Mouse (Mus musculus): ENCODE data around the gene Dcaf8. TPM values are rescaled to one million over a fixed set of nuclear protein-coding genes. Genes with fewer than 3 reads are reported as not detected.

Dcaf8 gene
- polyA plus RNA-seq, 2 experiments = 34.6 to 36.2 TPM

DNA sequence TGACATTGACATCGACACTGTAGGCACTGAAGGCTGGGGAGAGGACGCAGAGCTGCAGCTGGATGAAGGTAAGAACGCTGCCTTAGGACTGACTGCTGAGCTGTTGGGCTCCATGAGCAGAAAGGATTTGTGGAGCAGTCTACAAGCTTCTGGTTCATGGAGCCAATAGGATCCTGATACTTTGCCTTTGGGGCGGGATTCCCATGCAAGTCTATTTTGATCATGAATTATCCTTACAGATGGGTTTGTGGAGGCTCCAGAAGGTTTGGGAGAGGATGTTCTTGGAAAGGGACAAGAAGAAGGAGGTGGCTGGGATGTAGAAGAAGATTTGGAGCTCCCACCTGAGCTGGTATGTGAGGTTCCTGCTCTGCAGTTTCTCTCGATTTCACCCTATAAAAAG lies 30.9 kb upstream of the Dcaf8 start:
- no peak overlapping the region for H3K4me3 ChIP-seq (ENCODE audit: insufficient read depth in 1 of 2, low read depth in 2 of 2, low read length in 2 of 2)
- WGBS (ENCODE audit: insufficient replicate concordance) = 82% methylated on average over 5 of the region's 5 CpGs
- TF ChIP-seq EP300 (IDR thresholded peaks at IDR 0.05; ENCODE audit: low read depth) = no peak
- no peak for TF ChIP-seq CTCF (IDR thresholded peaks at IDR 0.05; ENCODE audit: low read depth)
- ATAC-seq (ENCODE audit: insufficient read depth) (no peak), DNase-seq (ENCODE audit: low read depth in 3 of 3, low spot score in 3 of 3) (no peak)
- no peaks in the 10 kb centered on the region for H3K4me1 ChIP-seq (replicated peaks; ENCODE audit: control insufficient read depth in 2 of 2, insufficient read depth in 2 of 2, low read length in 1 of 2)
- peaks cover 84% of the 10 kb centered on the region for H3K36me3 ChIP-seq (replicated peaks; ENCODE audit: control insufficient read depth, insufficient read depth, low read depth)
- no peak overlapping the region for H3K9ac ChIP-seq (replicated peaks)
- H3K27ac ChIP-seq = no peak overlapping the region
- no peaks in the 10 kb centered on the region for H3K9me3 ChIP-seq (ENCODE audit: control insufficient read depth, low read length)
- no peaks in the 10 kb centered on the region for H3K27me3 ChIP-seq (ENCODE audit: control insufficient read depth, insufficient read depth, low read length)
- H3K4me2 ChIP-seq (ENCODE audit: low read depth) = no peak overlapping the region

GRCm38 (mm10) chr1:172119100-172119499 lies 28.8 kb upstream of the Dcaf8 start:
- Histone ChIP-seq H3K9me3 (ENCODE audit: control insufficient read depth, low read length) (no peaks in the 10 kb centered on the region), H3K4me1 (replicated peaks; ENCODE audit: control insufficient read depth in 2 of 2, insufficient read depth in 2 of 2, low read length in 1 of 2) (no peaks in the 10 kb centered on the region), H3K4me3 (ENCODE audit: insufficient read depth in 1 of 2, low read depth in 2 of 2, low read length in 2 of 2) (no peak overlapping the region), H3K27ac (no peak overlapping the region), H3K36me3 (replicated peaks; ENCODE audit: control insufficient read depth, insufficient read depth, low read depth) (peaks cover 69% of the 10 kb centered on the region), H3K4me2 (ENCODE audit: low read depth) (no peak overlapping the region), H3K9ac (replicated peaks) (no peak overlapping the region), H3K27me3 (ENCODE audit: control insufficient read depth, insufficient read depth, low read length) (no peaks in the 10 kb centered on the region)
- DNase-seq (ENCODE audit: low read depth in 3 of 3, low spot score in 3 of 3) (no peak), ATAC-seq (ENCODE audit: insufficient read depth) (no peak)
- TF ChIP-seq EP300 (IDR thresholded peaks at IDR 0.05; ENCODE audit: low read depth) (no peak), CTCF (IDR thresholded peaks at IDR 0.05; ENCODE audit: low read depth) (no peak)
- 59% methylated on average over 6 of the region's 6 CpGs for WGBS (ENCODE audit: insufficient replicate concordance)

- DNase-seq (ENCODE audit: low read depth in 3 of 3, low spot score in 3 of 3) (peak in 1 of 3 experiments; percentile 20), ATAC-seq (ENCODE audit: insufficient read depth) (no peak)
- Histone ChIP-seq H3K27me3 (ENCODE audit: control insufficient read depth, insufficient read depth, low read length) (no peaks in the 10 kb centered on the region), H3K36me3 (replicated peaks; ENCODE audit: control insufficient read depth, insufficient read depth, low read depth) (peaks cover 62% of the 10 kb centered on the region), H3K9ac (replicated peaks) (no peak overlapping the region), H3K4me3 (ENCODE audit: insufficient read depth in 1 of 2, low read depth in 2 of 2, low read length in 2 of 2) (no peak overlapping the region), H3K9me3 (ENCODE audit: control insufficient read depth, low read length) (no peaks in the 10 kb centered on the region), H3K27ac (no peak overlapping the region), H3K4me2 (ENCODE audit: low read depth) (no peak overlapping the region), H3K4me1 (replicated peaks; ENCODE audit: control insufficient read depth in 2 of 2, insufficient read depth in 2 of 2, low read length in 1 of 2) (no peaks in the 10 kb centered on the region)
- TF ChIP-seq CTCF (IDR thresholded peaks at IDR 0.05; ENCODE audit: low read depth) = peak; percentile 82
- TF ChIP-seq EP300 (IDR thresholded peaks at IDR 0.05; ENCODE audit: low read depth) = no peak
- WGBS (ENCODE audit: insufficient replicate concordance) = 53% methylated on average over 3 of the region's 3 CpGs
These were observed 28.2 kb upstream of the Dcaf8 start for GRCm38 (mm10) chr1:172119720-172120119.

- Histone ChIP-seq H3K4me2 (ENCODE audit: low read depth) (no peak overlapping the region), H3K9ac (replicated peaks) (no peak overlapping the region), H3K4me3 (ENCODE audit: insufficient read depth in 1 of 2, low read depth in 2 of 2, low read length in 2 of 2) (no peak overlapping the region), H3K27me3 (ENCODE audit: control insufficient read depth, insufficient read depth, low read length) (no peaks in the 10 kb centered on the region), H3K9me3 (ENCODE audit: control insufficient read depth, low read length) (no peaks in the 10 kb centered on the region), H3K27ac (no peak overlapping the region), H3K4me1 (replicated peaks; ENCODE audit: control insufficient read depth in 2 of 2, insufficient read depth in 2 of 2, low read length in 1 of 2) (peaks cover 4 to 10% of the 10 kb centered on the region in 2 experiments), H3K36me3 (replicated peaks; ENCODE audit: control insufficient read depth, insufficient read depth, low read depth) (peaks cover 38% of the 10 kb centered on the region)
- TF ChIP-seq EP300 (IDR thresholded peaks at IDR 0.05; ENCODE audit: low read depth) = no peak
- TF ChIP-seq CTCF (IDR thresholded peaks at IDR 0.05; ENCODE audit: low read depth) = no peak
- no peak for ATAC-seq (ENCODE audit: insufficient read depth)
- no peak for DNase-seq (ENCODE audit: low read depth in 3 of 3, low spot score in 3 of 3)
- WGBS (ENCODE audit: insufficient replicate concordance) = 70% methylated on average over 2 of the region's 2 CpGs
These were observed 25.2 kb upstream of the Dcaf8 start for GRCm38 (mm10) chr1:172122671-172123070.

GRCm38 (mm10) chr1:172124572-172124971 lies 23.3 kb upstream of the Dcaf8 start:
- DNase-seq (ENCODE audit: low read depth in 3 of 3, low spot score in 3 of 3) = no peak
- H3K9ac ChIP-seq (replicated peaks) = no peak overlapping the region
- no peaks in the 10 kb centered on the region for H3K9me3 ChIP-seq (ENCODE audit: control insufficient read depth, low read length)
- H3K27me3 ChIP-seq (ENCODE audit: control insufficient read depth, insufficient read depth, low read length) = no peaks in the 10 kb centered on the region
- H3K4me1 ChIP-seq (replicated peaks; ENCODE audit: control insufficient read depth in 2 of 2, insufficient read depth in 2 of 2, low read length in 1 of 2) = peaks cover 6 to 12% of the 10 kb centered on the region in 2 experiments
- H3K36me3 ChIP-seq (replicated peaks; ENCODE audit: control insufficient read depth, insufficient read depth, low read depth) = peaks cover 21% of the 10 kb centered on the region
- no peak overlapping the region for H3K4me2 ChIP-seq (ENCODE audit: low read depth)
- H3K4me3 ChIP-seq (ENCODE audit: insufficient read depth in 1 of 2, low read depth in 2 of 2, low read length in 2 of 2) = no peak overlapping the region
- TF ChIP-seq CTCF (IDR thresholded peaks at IDR 0.05; ENCODE audit: low read depth) = no peak
- no peak for TF ChIP-seq EP300 (IDR thresholded peaks at IDR 0.05; ENCODE audit: low read depth)
- H3K27ac ChIP-seq = no peak overlapping the region
- 58% methylated on average over 6 of the region's 6 CpGs for WGBS (ENCODE audit: insufficient replicate concordance)
- no peak for ATAC-seq (ENCODE audit: insufficient read depth)
